Mouse (Mus musculus) lung, embryonic 16.5 days (tissue): Measurements from ENCODE around the gene Erc1. TPM values are rescaled to one million over a fixed set of nuclear protein-coding genes. Genes with fewer than 3 reads are reported as not detected.

Source experiments
- ATAC-seq: fragments of 200-750 bp; cut with Nextera tagmentation; 2 replicates; pipeline ENCODE4 v1.8.0; 2017; ENCODE audit warnings: low read depth, mild to moderate bottlenecking, moderate library complexity
- H3K27ac ChIP-seq: fragments of 300-500 bp; sonication (generic); 2 replicates; pipeline ENCODE4 v1.5.1; 2014; ENCODE audit warnings: mild to moderate bottlenecking, control low read depth, low read length
- H3K27me3 ChIP-seq: fragments of 300-500 bp; sonication (generic); 2 replicates; pipeline ENCODE4 v1.6.1; 2014; ENCODE audit warnings: low read depth, low read length, mixed read lengths; ENCODE audit not compliant: control insufficient read depth, insufficient read depth
- H3K36me3 ChIP-seq: fragments of 300-500 bp; sonication (generic); 2 replicates; pipeline ENCODE4 v1.6.1; 2014; ENCODE audit warnings: low read length; ENCODE audit not compliant: control insufficient read depth, insufficient read depth
- H3K4me1 ChIP-seq: fragments of 300-500 bp; sonication (generic); replicated peaks from 2 replicates; pipeline ENCODE4 v1.6.1; 2014; ENCODE audit warnings: low read length, mixed read lengths; ENCODE audit not compliant: control insufficient read depth, insufficient read depth
- H3K4me2 ChIP-seq: fragments of 300-500 bp; sonication (generic); 2 replicates; pipeline ENCODE4 v1.6.1; 2014; ENCODE audit warnings: low read depth, low read length, control low read depth
- H3K4me3 ChIP-seq: fragments of 300-500 bp; sonication (generic); 2 replicates; pipeline ENCODE4 v1.5.1; 2014; ENCODE audit warnings: mild to moderate bottlenecking, low read length, control low read depth
- H3K9ac ChIP-seq: fragments of 300-500 bp; sonication (generic); 2 replicates; pipeline ENCODE4 v1.6.1; 2014; ENCODE audit warnings: low read length, control low read depth
- H3K9me3 ChIP-seq: fragments of 300-500 bp; sonication (generic); 2 replicates; pipeline ENCODE4 v1.6.1; 2016; ENCODE audit warnings: low read length; ENCODE audit not compliant: control insufficient read depth
- WGBS: fragments of 180-500 bp; shearing (Covaris S2); extraction: QIAGEN DNeasy Blood & Tissue Kit; methylation state at CpG from one replicate; pipeline ENCODE4 v1.1.7; 2014; 5-methylcytosine and 5-hydroxymethylcytosine counted together
- polyA plus RNA-seq: library from polyadenylated mRNA; unstranded; fragments of >200 nt; fragmentation: Nextera tagmentation; extraction: Ambion mirVana; gene quantifications from 2 replicates; pipeline ENCODE4 v1.2.1, GENCODE M21; 2015

Gene Erc1
- polyA plus RNA-seq, 1 experiment from 2014 or later, result 14.2 TPM

DNA sequence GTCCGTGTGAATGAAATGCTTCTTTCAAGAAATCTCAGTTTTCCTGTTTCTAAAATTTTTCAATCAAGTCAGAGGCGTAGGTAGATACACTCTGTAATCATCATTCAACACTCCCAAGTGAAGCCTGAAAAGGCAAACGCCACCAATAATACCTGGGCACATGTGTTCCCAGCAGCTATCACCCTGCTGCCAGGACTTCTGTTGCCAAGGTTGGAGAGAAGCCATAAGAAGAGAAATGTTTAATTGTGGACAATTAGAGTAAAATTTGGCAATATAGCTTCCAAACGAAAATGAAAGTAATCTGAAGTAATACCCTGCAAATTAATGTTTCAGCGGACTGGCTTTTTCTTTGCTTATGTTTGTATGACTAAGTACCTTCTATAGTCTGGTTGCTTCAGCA lies 140.1 kb downstream of the Erc1 start:
- Histone ChIP-seq H3K27me3 (no peaks in the 10 kb centered on the region), H3K9me3 (no peaks in the 10 kb centered on the region), H3K27ac (no peak overlapping the region), H3K36me3 (no peaks in the 10 kb centered on the region), H3K4me2 (no peak overlapping the region), H3K4me1 (no peaks in the 10 kb centered on the region), H3K4me3 (no peak overlapping the region), H3K9ac (no peak overlapping the region)
- 82% methylated on average over 5 of the region's 5 CpGs for WGBS
- ATAC-seq, result no peak

GRCm38 (mm10) chr6:119704899-119705298 lies 143.1 kb downstream of the Erc1 start:
- WGBS, result 49% methylated on average over 2 of the region's 2 CpGs
- Histone ChIP-seq H3K27ac (peak overlapping the region; percentile 82), H3K9me3 (no peaks in the 10 kb centered on the region), H3K4me2 (no peak overlapping the region), H3K4me1 (no peaks in the 10 kb centered on the region), H3K27me3 (no peaks in the 10 kb centered on the region), H3K36me3 (no peaks in the 10 kb centered on the region), H3K9ac (no peak overlapping the region), H3K4me3 (no peak overlapping the region)
- peak; percentile 88 for ATAC-seq

GRCm38 (mm10) chr6:119692754-119693153 lies 155.2 kb downstream of the Erc1 start:
- H3K36me3 ChIP-seq, result no peaks in the 10 kb centered on the region
- ATAC-seq, result no peak
- H3K4me1 ChIP-seq, result no peaks in the 10 kb centered on the region
- H3K27ac ChIP-seq, result no peak overlapping the region
- H3K9me3 ChIP-seq, result no peaks in the 10 kb centered on the region
- no peak overlapping the region for H3K4me3 ChIP-seq
- H3K4me2 ChIP-seq, result no peak overlapping the region
- WGBS, result 89% methylated on average over 5 of the region's 5 CpGs
- H3K9ac ChIP-seq, result no peak overlapping the region
- no peaks in the 10 kb centered on the region for H3K27me3 ChIP-seq

GRCm38 (mm10) chr6:119686470-119686869 lies 161.5 kb downstream of the Erc1 start:
- Histone ChIP-seq H3K9ac (no peak overlapping the region), H3K27me3 (no peaks in the 10 kb centered on the region), H3K4me1 (no peaks in the 10 kb centered on the region), H3K9me3 (no peaks in the 10 kb centered on the region), H3K4me3 (no peak overlapping the region), H3K36me3 (no peaks in the 10 kb centered on the region), H3K4me2 (no peak overlapping the region), H3K27ac (no peak overlapping the region)
- no peak for ATAC-seq

- Histone ChIP-seq H3K4me2 (no peak overlapping the region), H3K9ac (no peak overlapping the region), H3K4me1 (no peaks in the 10 kb centered on the region), H3K9me3 (no peaks in the 10 kb centered on the region), H3K27ac (no peak overlapping the region), H3K27me3 (no peaks in the 10 kb centered on the region), H3K36me3 (no peaks in the 10 kb centered on the region), H3K4me3 (no peak overlapping the region)
- WGBS, result 73% methylated on average over 2 of the region's 2 CpGs
- no peak for ATAC-seq
These were observed 167.2 kb downstream of the Erc1 start for GRCm38 (mm10) chr6:119680746-119681145.

GRCm38 (mm10) chr6:119674811-119675209 lies 173.2 kb downstream of the Erc1 start:
- H3K27me3 ChIP-seq, result no peaks in the 10 kb centered on the region
- WGBS, result 93% methylated on average over 7 of the region's 7 CpGs
- H3K36me3 ChIP-seq, result 0 out of 2 replicates have a peak, but pooled peaks cover 3% of the 10 kb centered on the region
- no peak overlapping the region for H3K4me3 ChIP-seq
- H3K4me1 ChIP-seq, result 0 out of 2 replicates have a peak, but pooled peaks cover 2% of the 10 kb centered on the region
- no peak overlapping the region for H3K9ac ChIP-seq
- no peak overlapping the region for H3K4me2 ChIP-seq
- H3K27ac ChIP-seq, result no peak overlapping the region
- no peaks in the 10 kb centered on the region for H3K9me3 ChIP-seq
- ATAC-seq, result no peak

DNA sequence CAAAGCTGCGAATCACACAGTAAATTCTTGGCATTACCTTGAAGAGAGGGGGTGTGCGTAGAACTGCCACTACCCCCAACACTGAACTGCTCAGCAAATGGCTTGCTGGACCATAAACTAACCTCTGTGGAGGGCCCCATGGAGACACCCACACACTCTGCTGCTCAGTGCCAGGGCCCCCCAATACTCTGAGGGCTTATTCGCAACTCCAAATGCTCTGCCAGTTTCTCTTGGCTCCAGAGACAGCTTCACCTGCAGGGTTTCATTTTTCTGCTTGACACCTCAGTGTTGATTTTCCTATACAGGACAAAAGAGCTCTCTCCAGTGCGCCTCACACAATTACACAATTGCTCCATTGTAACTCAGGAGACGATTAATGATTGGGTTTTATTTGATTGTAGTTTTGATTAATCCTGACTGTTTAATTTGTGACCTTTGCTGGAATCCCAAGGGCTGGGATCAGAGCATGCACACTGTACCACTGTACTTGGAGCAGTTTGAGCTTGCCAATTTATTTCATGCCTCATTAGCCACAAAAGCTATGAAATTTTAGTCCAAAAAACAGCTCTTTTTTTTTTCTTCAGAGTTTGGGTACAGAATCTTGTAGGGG lies 173.7 kb downstream of the Erc1 start:
- ATAC-seq, result no peak

GRCm38 (mm10) chr6:119669746-119670145 lies 178.2 kb downstream of the Erc1 start:
- WGBS, result 27% methylated on average over 3 of the region's 3 CpGs
- Histone ChIP-seq H3K9ac (no peak overlapping the region), H3K4me2 (no peak overlapping the region), H3K9me3 (no peaks in the 10 kb centered on the region), H3K27me3 (no peaks in the 10 kb centered on the region), H3K27ac (no peak overlapping the region), H3K36me3 (0 out of 2 replicates have a peak, but pooled peaks cover 3% of the 10 kb centered on the region), H3K4me1 (0 out of 2 replicates have a peak, but pooled peaks cover 3% of the 10 kb centered on the region), H3K4me3 (no peak overlapping the region)
- no peak for ATAC-seq

More for the DNA sequence above, 173.7 kb downstream of the Erc1 start:
- Histone ChIP-seq H3K9ac (no peak overlapping the region), H3K27ac (no peak overlapping the region), H3K9me3 (no peaks in the 10 kb centered on the region), H3K27me3 (no peaks in the 10 kb centered on the region), H3K4me1 (0 out of 2 replicates have a peak, but pooled peaks cover 3% of the 10 kb centered on the region), H3K4me2 (no peak overlapping the region), H3K36me3 (0 out of 2 replicates have a peak, but pooled peaks cover 3% of the 10 kb centered on the region), H3K4me3 (no peak overlapping the region)
- 71% methylated on average over 5 of the region's 5 CpGs for WGBS

DNA sequence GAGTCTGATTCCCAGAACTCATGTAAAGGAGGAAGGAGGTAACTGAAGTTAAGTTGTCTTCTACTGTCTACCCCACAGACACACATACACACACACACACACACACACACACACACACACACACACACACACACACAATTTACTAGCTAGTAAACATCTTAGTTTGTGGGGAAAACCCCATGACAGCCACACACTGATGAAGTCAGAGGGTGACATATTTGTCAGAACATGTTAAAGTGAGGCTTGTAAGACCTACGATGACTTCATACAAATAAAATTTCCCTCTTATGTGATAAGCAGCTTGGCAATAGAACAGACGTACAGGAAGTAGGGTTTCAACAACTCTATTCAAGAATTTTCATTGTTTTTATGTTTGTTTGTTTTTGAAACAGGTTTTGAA lies 185.0 kb downstream of the Erc1 start:
- no peak overlapping the region for H3K9ac ChIP-seq
- no peak overlapping the region for H3K4me2 ChIP-seq
- H3K27me3 ChIP-seq, result no peaks in the 10 kb centered on the region
- no peaks in the 10 kb centered on the region for H3K36me3 ChIP-seq
- no peaks in the 10 kb centered on the region for H3K9me3 ChIP-seq
- no peak overlapping the region for H3K27ac ChIP-seq
- no peaks in the 10 kb centered on the region for H3K4me1 ChIP-seq
- WGBS, result 47% methylated on average over 2 of the region's 2 CpGs
- ATAC-seq, result no peak
- H3K4me3 ChIP-seq, result no peak overlapping the region
